Mouse (Mus musculus) liver, adult 2 months (tissue): ENCODE measurements around the gene Adgb. TPM values are rescaled to one million over a fixed set of nuclear protein-coding genes. Genes with fewer than 3 reads are reported as not detected.
"Not testable (repeated sequence)": the region's sequence is repeated elsewhere in the genome, so short reads cannot be mapped to it uniquely, and the experiment has no call there.

ENCODE experiments used
- DNase-seq: peaks from one replicate; pipeline ENCODE4 v3.0.0-alpha.2; 2011; ENCODE audit warnings: low read depth, low spot score; ENCODE audit errors: extremely low read depth
- H3K27ac ChIP-seq: fragments of 200-500 bp; replicated peaks from 2 replicates; pipeline ENCODE4 v1.5.1; 2012; ENCODE audit warnings: low read depth, mild to moderate bottlenecking, control low read depth, inconsistent platforms, low read length; ENCODE audit not compliant: insufficient read depth
- H3K27me3 ChIP-seq: fragments of 200-500 bp; 2 replicates; pipeline ENCODE4 v1.6.1; 2012; ENCODE audit warnings: mild to moderate bottlenecking, moderate library complexity, low read length, inconsistent platforms; ENCODE audit not compliant: control insufficient read depth, insufficient read depth
- H3K36me3 ChIP-seq: fragments of 200-500 bp; 2 replicates; pipeline ENCODE4 v1.6.1; 2012; ENCODE audit warnings: low read length, inconsistent platforms; ENCODE audit not compliant: control insufficient read depth, insufficient read depth
- H3K4me1 ChIP-seq: fragments of 200-500 bp; 2 replicates; pipeline ENCODE4 v1.6.1; 2011; ENCODE audit warnings: low read length; ENCODE audit not compliant: control insufficient read depth, insufficient read depth
- H3K4me3 ChIP-seq: fragments of 200-500 bp; 2 replicates; pipeline ENCODE4 v1.5.1; 2011; ENCODE audit warnings: low read depth, mild to moderate bottlenecking, control low read depth, low read length, moderate library complexity; ENCODE audit not compliant: insufficient read depth
- H3K79me2 ChIP-seq: fragments of 200-500 bp; 2 replicates; pipeline ENCODE4 v1.6.1; 2012; ENCODE audit warnings: inconsistent platforms, mild to moderate bottlenecking, low read length, moderate library complexity; ENCODE audit not compliant: control insufficient read depth, insufficient read depth
- H3K9ac ChIP-seq: fragments of 200-500 bp; 2 replicates; pipeline ENCODE4 v1.6.1; 2012; ENCODE audit warnings: low read depth, mild to moderate bottlenecking, control low read depth, inconsistent platforms, low read length
- CTCF ChIP-seq: fragments of 200-500 bp; IDR thresholded peaks from 2 replicates; pipeline ENCODE4 v1.5.1; 2011; ENCODE audit warnings: low read depth, low read length, control low read depth
- POLR2A ChIP-seq: fragments of 200-500 bp; IDR thresholded peaks from 2 replicates; pipeline ENCODE4 v1.6.1; 2011; ENCODE audit warnings: low read length, control low read depth; ENCODE audit not compliant: insufficient read depth; ENCODE audit errors: extremely low read depth
- WGBS: fragments of 180-500 bp; shearing (Covaris S2); methylation state at CpG from one replicate; pipeline ENCODE4 v1.1.7; 2018; 5-methylcytosine and 5-hydroxymethylcytosine counted together
- polyA plus RNA-seq: library from polyadenylated mRNA; depleted of rRNA; stranded (reverse); fragments of >200 nt; gene quantifications from 2 replicates; pipeline ENCODE4 v1.2.3, GENCODE M21; 2012; rRNA removed
- total RNA-seq: library from RNA; depleted of rRNA; stranded (reverse); fragments of >200 nt; gene quantifications from 2 replicates; pipeline ENCODE4 v1.2.3, GENCODE M21; 2014; rRNA removed

The Adgb gene
- total RNA-seq (0.83 and 0.94 TPM in 2 replicates), polyA plus RNA-seq (0.12 and 0.33 TPM in 2 replicates)

- H3K27ac ChIP-seq: no peak within 1 kb of the TSS
- no peaks in the 10 kb centered on the region for H3K27me3 ChIP-seq
- WGBS: 20% methylated on average over 22 of the region's 22 CpGs
- no peak within 1 kb of the TSS for H3K4me3 ChIP-seq
- TF ChIP-seq POLR2A (no peak), CTCF (no peak)
- H3K79me2 ChIP-seq: no peaks in the 10 kb centered on the region
- peaks cover 2% of the 10 kb centered on the region; the same call in 1 of the 2 replicates for H3K4me1 ChIP-seq
- DNase-seq: peak; percentile 24
- no peak within 1 kb of the TSS for H3K9ac ChIP-seq
- no peaks in the 10 kb centered on the region for H3K36me3 ChIP-seq
These were observed at the start of gene Adgb for GRCm38 (mm10) chr10:10471961-10472610. Adgb (minus strand) TSS chr10:10472326.

GRCm38 (mm10) chr10:10480139-10480538, 8.0 kb upstream of the Adgb start:
- no peaks in the 10 kb centered on the region for H3K27me3 ChIP-seq
- H3K36me3 ChIP-seq: no peaks in the 10 kb centered on the region
- no peak for TF ChIP-seq POLR2A
- no peak for TF ChIP-seq CTCF
- H3K9ac ChIP-seq: no peak overlapping the region
- H3K79me2 ChIP-seq: no peaks in the 10 kb centered on the region
- H3K4me3 ChIP-seq: no peak overlapping the region
- H3K4me1 ChIP-seq: 0 out of 2 replicates have a peak, but pooled peaks cover 2% of the 10 kb centered on the region
- 79% methylated on average over 1 of the region's 1 CpGs for WGBS
- DNase-seq: no peak
- H3K27ac ChIP-seq: no peak overlapping the region

GRCm38 (mm10) chr10:10477429-10477828, 5.3 kb upstream of the Adgb start:
- H3K27me3 ChIP-seq, H3K4me1 ChIP-seq, H3K4me3 ChIP-seq, H3K36me3 ChIP-seq, H3K27ac ChIP-seq, H3K9ac ChIP-seq, H3K79me2 ChIP-seq: not testable (repeated sequence)
- WGBS: 50% methylated on average over 10 of the region's 10 CpGs
- DNase-seq: peak; percentile 10

GRCm38 (mm10) chr10:10476956-10477355, 4.8 kb upstream of the Adgb start:
- Histone ChIP-seq H3K79me2 (no peaks in the 10 kb centered on the region), H3K4me1 (0 out of 2 replicates have a peak, but pooled peaks cover 2% of the 10 kb centered on the region), H3K27ac (no peak overlapping the region), H3K4me3 (no peak overlapping the region), H3K36me3 (no peaks in the 10 kb centered on the region), H3K27me3 (no peaks in the 10 kb centered on the region), H3K9ac (no peak overlapping the region)
- DNase-seq: peak; percentile 73
- no peak for TF ChIP-seq POLR2A
- TF ChIP-seq CTCF: no peak
- 11% methylated on average over 5 of the region's 5 CpGs for WGBS

- DNase-seq: peak; percentile 10
- no peak overlapping the region for H3K27ac ChIP-seq
- H3K4me1 ChIP-seq: 0 out of 2 replicates have a peak, but pooled peaks cover 2% of the 10 kb centered on the region
- no peaks in the 10 kb centered on the region for H3K36me3 ChIP-seq
- no peaks in the 10 kb centered on the region for H3K27me3 ChIP-seq
- TF ChIP-seq CTCF (no peak), POLR2A (no peak)
- WGBS: 78% methylated on average over 2 of the region's 2 CpGs
- H3K4me3 ChIP-seq: no peak overlapping the region
- H3K9ac ChIP-seq: no peak overlapping the region
- H3K79me2 ChIP-seq: no peaks in the 10 kb centered on the region
These were observed 4.4 kb upstream of the Adgb start for GRCm38 (mm10) chr10:10476549-10476948.

GRCm38 (mm10) chr10:10468699-10469547, 3.2 kb downstream of the Adgb start:
- DNase-seq: peak; percentile 52
- H3K27ac ChIP-seq: peak overlapping the region; percentile 18; the same call in 1 of the 2 replicates
- 61% methylated on average over 6 of the region's 6 CpGs for WGBS

More at GRCm38 (mm10) chr10:10468699-10469547, 3.2 kb downstream of the Adgb start:
- no peaks in the 10 kb centered on the region for H3K36me3 ChIP-seq
- no peaks in the 10 kb centered on the region for H3K27me3 ChIP-seq
- no peaks in the 10 kb centered on the region; the same call in 1 of the 2 replicates for H3K4me1 ChIP-seq
- TF ChIP-seq POLR2A (no peak), CTCF (no peak)
- H3K4me3 ChIP-seq: no peak overlapping the region
- no peaks in the 10 kb centered on the region for H3K79me2 ChIP-seq
- no peak overlapping the region for H3K9ac ChIP-seq
